Mouse (Mus musculus): Measurements from ENCODE around the gene Rab8b. TPM values are rescaled to one million over a fixed set of nuclear protein-coding genes. Genes with fewer than 3 reads are reported as not detected.
"Not testable (repeated sequence)": the region's sequence is repeated elsewhere in the genome, so short reads cannot be mapped to it uniquely, and the experiment has no call there.

Rab8b gene
- polyA plus RNA-seq, 1 experiment: 2.3 TPM

DNA sequence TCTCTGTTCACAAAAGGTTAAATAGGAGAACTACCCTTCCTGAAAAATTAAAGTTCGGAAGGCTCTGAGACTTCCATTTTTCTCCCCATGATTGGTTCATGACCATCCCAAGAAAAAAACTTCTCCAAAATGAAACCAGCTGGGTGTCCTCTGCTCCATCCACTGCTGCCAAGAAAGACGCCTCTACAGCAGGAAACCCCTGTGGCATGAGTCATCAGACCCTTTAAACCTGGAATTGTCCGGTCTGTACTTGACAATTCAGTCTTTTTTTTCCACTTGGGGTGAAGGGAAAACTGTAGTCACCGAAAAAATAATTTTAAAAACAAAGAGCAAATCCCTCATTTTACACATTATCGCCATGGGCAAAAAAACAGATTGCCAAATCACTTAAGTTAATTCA is 42.9 kb downstream of the Rab8b start:
- no peaks in the 10 kb centered on the region for H3K36me3 ChIP-seq (ENCODE audit: control insufficient read depth, insufficient read depth)
- TF ChIP-seq POLR2A (IDR thresholded peaks at IDR 0.05; ENCODE audit: insufficient read length, low read depth): no peak
- no peak for TF ChIP-seq MYOG (IDR thresholded peaks at IDR 0.05; ENCODE audit: control insufficient read depth in 1 of 3, insufficient read depth in 1 of 3, insufficient read length in 2 of 3, low read depth in 2 of 3)
- TF ChIP-seq E2F4 (IDR thresholded peaks at IDR 0.05; ENCODE audit: insufficient read depth): no peak
- TF ChIP-seq USF1 (IDR thresholded peaks at IDR 0.05; ENCODE audit: low read depth): no peak
- TF ChIP-seq MAX (IDR thresholded peaks at IDR 0.05; ENCODE audit: low read depth): no peak
- peaks cover 5% of the 10 kb centered on the region for H3K79me2 ChIP-seq (ENCODE audit: control insufficient read depth, insufficient read depth)
- H3K27me3 ChIP-seq (ENCODE audit: control insufficient read depth, insufficient read depth, insufficient read length): no peaks in the 10 kb centered on the region
- H3K4me2 ChIP-seq (ENCODE audit: low read depth): no peak overlapping the region
- H3ac ChIP-seq (ENCODE audit: control insufficient read depth, insufficient read length): no peak overlapping the region
- no peak overlapping the region for H3K4me3 ChIP-seq

DNA sequence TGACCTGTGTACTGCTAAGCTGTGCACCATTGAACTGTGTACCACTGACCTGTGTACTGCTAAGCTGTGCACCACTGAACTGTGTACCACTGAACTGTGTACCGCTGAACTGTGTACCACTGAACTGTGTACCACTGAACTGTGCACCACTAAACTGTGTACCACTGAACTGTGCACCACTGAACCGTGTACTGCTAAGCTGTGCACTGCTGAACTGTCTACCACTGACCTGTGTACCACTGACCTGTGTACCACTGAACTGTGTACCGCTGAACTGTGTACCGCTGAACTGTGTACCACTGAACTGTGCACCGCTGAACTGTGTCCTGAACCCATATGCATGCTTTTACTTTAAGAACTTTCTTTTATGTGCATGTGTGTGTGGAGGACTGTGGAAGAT is 45.2 kb downstream of the Rab8b start:
- no peaks in the 10 kb centered on the region for H3K27me3 ChIP-seq (ENCODE audit: control insufficient read depth, insufficient read depth, insufficient read length)
- H3K4me2 ChIP-seq (ENCODE audit: low read depth): no peak overlapping the region
- no peak overlapping the region for H3ac ChIP-seq (ENCODE audit: control insufficient read depth, insufficient read length)
- TF ChIP-seq MYOD1 (IDR thresholded peaks at IDR 0.05; ENCODE audit: control insufficient read depth in 1 of 3, insufficient read length in 2 of 3, low read depth in 2 of 3): no peak
- no peak overlapping the region for H3K4me3 ChIP-seq
- no peaks in the 10 kb centered on the region for H3K36me3 ChIP-seq (ENCODE audit: control insufficient read depth, insufficient read depth)
- H3K79me2 ChIP-seq (ENCODE audit: control insufficient read depth, insufficient read depth): no peaks in the 10 kb centered on the region

DNA sequence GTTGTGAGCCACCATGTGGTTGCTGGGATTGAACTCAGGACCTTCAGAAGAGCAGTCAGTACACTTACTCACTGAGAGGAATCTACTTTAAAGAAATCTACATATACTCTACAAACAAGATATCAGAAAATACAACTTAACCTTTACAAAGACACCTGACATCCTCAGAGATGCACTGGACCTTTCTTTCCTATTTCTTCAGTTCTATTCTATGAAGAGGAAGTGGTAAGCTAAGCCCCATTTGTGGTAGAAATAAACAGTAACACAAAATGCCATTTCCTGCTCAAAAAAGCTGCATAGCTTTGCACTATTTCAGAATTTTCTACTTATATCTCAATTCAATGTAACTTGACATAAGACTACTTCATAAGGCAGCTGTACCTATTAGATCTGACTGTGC is 46.0 kb downstream of the Rab8b start:
- Histone ChIP-seq H3ac (ENCODE audit: control insufficient read depth, insufficient read length) (no peak overlapping the region), H3K4me3 (no peak overlapping the region), H3K27me3 (ENCODE audit: control insufficient read depth, insufficient read depth, insufficient read length) (no peaks in the 10 kb centered on the region), H3K4me2 (ENCODE audit: low read depth) (no peak overlapping the region), H3K79me2 (ENCODE audit: control insufficient read depth, insufficient read depth) (no peaks in the 10 kb centered on the region), H3K36me3 (ENCODE audit: control insufficient read depth, insufficient read depth) (no peaks in the 10 kb centered on the region)
- TF ChIP-seq POLR2AphosphoS2 (IDR thresholded peaks at IDR 0.05; ENCODE audit: insufficient read length, low read depth): no peak
- no peak for TF ChIP-seq MYOD1 (IDR thresholded peaks at IDR 0.05; ENCODE audit: control insufficient read depth in 1 of 3, insufficient read length in 2 of 3, low read depth in 2 of 3)
- no peak for TF ChIP-seq MYOG (IDR thresholded peaks at IDR 0.05; ENCODE audit: control insufficient read depth in 1 of 3, insufficient read depth in 1 of 3, insufficient read length in 2 of 3, low read depth in 2 of 3)
- TF ChIP-seq CEBPB (IDR thresholded peaks at IDR 0.05; ENCODE audit: insufficient read depth, poor library complexity, severe bottlenecking): no peak
- TF ChIP-seq TCF3 (IDR thresholded peaks at IDR 0.05; ENCODE audit: insufficient read length, low read depth): no peak
- no peak for TF ChIP-seq USF1 (IDR thresholded peaks at IDR 0.05; ENCODE audit: low read depth)
- TF ChIP-seq POLR2A (IDR thresholded peaks at IDR 0.05; ENCODE audit: insufficient read length, low read depth): no peak
- no peak for TF ChIP-seq MAX (IDR thresholded peaks at IDR 0.05; ENCODE audit: low read depth)

DNA sequence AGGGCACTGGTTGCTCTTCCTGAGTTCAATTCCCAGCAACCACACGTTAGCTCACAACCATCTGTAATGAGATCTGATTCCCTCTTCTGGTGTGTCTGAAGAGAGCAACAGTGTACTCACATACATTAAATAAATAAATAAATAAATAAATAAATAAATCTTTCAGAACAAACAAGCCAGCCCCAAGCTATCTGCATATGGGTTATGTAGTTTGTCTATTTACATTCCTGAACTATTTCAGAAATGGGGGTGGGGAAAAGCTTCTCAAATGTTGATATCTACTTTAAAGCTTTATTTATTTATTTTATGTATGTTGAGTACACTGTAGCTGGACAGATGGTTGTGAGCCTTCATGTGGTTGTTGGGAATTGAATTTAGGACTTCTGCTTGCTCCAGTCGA is 46.5 kb downstream of the Rab8b start:
- H3K27me3 ChIP-seq (ENCODE audit: control insufficient read depth, insufficient read depth, insufficient read length); H3K4me3 ChIP-seq; H3K79me2 ChIP-seq (ENCODE audit: control insufficient read depth, insufficient read depth); H3ac ChIP-seq (ENCODE audit: control insufficient read depth, insufficient read length); H3K4me2 ChIP-seq (ENCODE audit: low read depth); H3K36me3 ChIP-seq (ENCODE audit: control insufficient read depth, insufficient read depth): not testable (repeated sequence)

DNA sequence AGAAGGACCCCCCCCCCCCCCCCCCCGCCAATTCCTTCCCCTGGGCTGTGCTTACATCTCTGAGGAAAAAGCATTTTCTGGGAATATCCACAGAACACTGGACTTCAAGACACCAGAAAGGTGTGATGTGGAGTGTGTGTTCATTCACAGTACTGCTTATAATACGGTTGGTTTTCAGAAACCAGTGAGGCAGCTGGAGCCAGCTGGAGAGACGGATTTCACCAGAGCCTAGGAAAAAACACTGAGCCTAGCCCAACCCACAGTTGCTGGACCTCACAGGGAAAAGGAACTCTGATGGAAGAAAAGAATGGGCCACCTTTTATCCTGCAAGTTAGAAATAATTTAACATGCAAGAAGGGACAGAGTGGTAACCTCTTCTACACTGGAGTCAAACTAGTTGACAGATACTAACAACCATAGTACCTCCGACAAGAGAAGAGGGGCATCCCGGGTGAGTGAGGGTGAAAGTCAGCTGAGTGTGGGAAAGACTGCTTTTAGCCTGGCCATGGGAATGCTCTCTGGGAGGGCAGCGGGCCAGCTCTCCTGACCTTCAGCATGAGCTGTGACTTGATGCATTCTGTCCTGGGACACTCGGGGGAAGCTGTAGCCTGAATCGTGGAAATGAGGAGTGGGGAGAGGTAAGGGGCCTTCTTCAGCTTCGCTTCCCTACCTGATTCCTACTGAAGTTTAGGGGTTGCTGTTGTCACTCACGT is 47.3 kb downstream of the Rab8b start:
- Histone ChIP-seq H3K36me3 (ENCODE audit: control insufficient read depth, insufficient read depth) (no peaks in the 10 kb centered on the region), H3K4me3 (no peak overlapping the region), H3ac (ENCODE audit: control insufficient read depth, insufficient read length) (no peak overlapping the region), H3K4me2 (ENCODE audit: low read depth) (no peak overlapping the region), H3K79me2 (ENCODE audit: control insufficient read depth, insufficient read depth) (no peaks in the 10 kb centered on the region), H3K27me3 (ENCODE audit: control insufficient read depth, insufficient read depth, insufficient read length) (no peaks in the 10 kb centered on the region)
- TF ChIP-seq POLR2A (IDR thresholded peaks at IDR 0.05; ENCODE audit: insufficient read length, low read depth): no peak
- TF ChIP-seq USF1 (IDR thresholded peaks at IDR 0.05; ENCODE audit: low read depth): no peak
- TF ChIP-seq E2F4 (IDR thresholded peaks at IDR 0.05; ENCODE audit: insufficient read depth): no peak
- no peak for TF ChIP-seq REST (IDR thresholded peaks at IDR 0.05; ENCODE audit: insufficient read depth, insufficient read length)

DNA sequence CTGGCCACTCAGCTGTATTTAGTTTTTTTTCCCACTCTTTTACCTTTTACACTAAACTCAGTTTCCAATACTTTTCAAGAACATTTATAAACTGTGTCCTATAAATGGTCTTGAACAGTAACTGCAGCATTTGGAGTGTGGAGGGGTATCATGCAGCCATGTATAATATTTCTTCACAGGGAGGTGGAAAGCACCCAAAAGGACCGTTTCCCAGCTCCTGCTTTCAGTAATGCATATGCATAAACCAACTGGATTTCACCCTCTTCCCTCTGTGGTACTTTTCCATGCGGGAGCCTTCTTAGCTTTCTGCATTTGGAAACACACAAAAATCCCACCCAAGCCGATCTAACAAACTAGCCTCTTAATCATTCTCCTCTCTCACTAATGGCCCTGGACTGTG is 54.8 kb downstream of the Rab8b start:
- no peak overlapping the region for H3K4me2 ChIP-seq (ENCODE audit: low read depth)
- TF ChIP-seq TCF12 (IDR thresholded peaks at IDR 0.05; ENCODE audit: insufficient read depth, poor library complexity, severe bottlenecking): no peak
- TF ChIP-seq MYOD1 (IDR thresholded peaks at IDR 0.05; ENCODE audit: control insufficient read depth in 1 of 3, insufficient read length in 2 of 3, low read depth in 2 of 3): no peak
- no peak for TF ChIP-seq TCF3 (IDR thresholded peaks at IDR 0.05; ENCODE audit: insufficient read length, low read depth)
- TF ChIP-seq SRF (IDR thresholded peaks at IDR 0.05; ENCODE audit: control insufficient read depth, insufficient read length, low read depth): no peak
- no peak for TF ChIP-seq MYOG (IDR thresholded peaks at IDR 0.05; ENCODE audit: control insufficient read depth in 1 of 3, insufficient read depth in 1 of 3, insufficient read length in 2 of 3, low read depth in 2 of 3)
- TF ChIP-seq MAX (IDR thresholded peaks at IDR 0.05; ENCODE audit: low read depth): no peak
- TF ChIP-seq POLR2A (IDR thresholded peaks at IDR 0.05; ENCODE audit: insufficient read length, low read depth): no peak
- no peak for TF ChIP-seq POLR2AphosphoS2 (IDR thresholded peaks at IDR 0.05; ENCODE audit: insufficient read length, low read depth)
- TF ChIP-seq REST (IDR thresholded peaks at IDR 0.05; ENCODE audit: insufficient read depth, insufficient read length): no peak
- TF ChIP-seq USF1 (IDR thresholded peaks at IDR 0.05; ENCODE audit: low read depth): no peak
- no peak for TF ChIP-seq CEBPB (IDR thresholded peaks at IDR 0.05; ENCODE audit: insufficient read depth, poor library complexity, severe bottlenecking)
- no peak for TF ChIP-seq E2F4 (IDR thresholded peaks at IDR 0.05; ENCODE audit: insufficient read depth)
- no peaks in the 10 kb centered on the region for H3K36me3 ChIP-seq (ENCODE audit: control insufficient read depth, insufficient read depth)
- no peak overlapping the region for H3K4me3 ChIP-seq
- H3K79me2 ChIP-seq (ENCODE audit: control insufficient read depth, insufficient read depth): no peaks in the 10 kb centered on the region
- H3ac ChIP-seq (ENCODE audit: control insufficient read depth, insufficient read length): no peak overlapping the region
- H3K27me3 ChIP-seq (ENCODE audit: control insufficient read depth, insufficient read depth, insufficient read length): no peaks in the 10 kb centered on the region
